Mouse (Mus musculus) small intestine, adult 2 months (tissue): ENCODE results near the gene Dbr1. TPM values are rescaled to one million over a fixed set of nuclear protein-coding genes. Genes with fewer than 3 reads are reported as not detected.

Experiments
- H3K27ac ChIP-seq: fragments of 200-500 bp; 2 replicates; pipeline ENCODE4 v1.5.1; 2012; ENCODE audit warnings: low read depth, low read length, control low read depth, inconsistent platforms; ENCODE audit not compliant: insufficient read depth
- H3K27me3 ChIP-seq: fragments of 200-500 bp; 2 replicates; pipeline ENCODE4 v1.6.1; 2012; ENCODE audit warnings: mild to moderate bottlenecking, moderate library complexity, low read length, inconsistent platforms; ENCODE audit not compliant: control insufficient read depth, insufficient read depth
- H3K36me3 ChIP-seq: fragments of 200-500 bp; 2 replicates; pipeline ENCODE4 v1.6.1; 2012; ENCODE audit warnings: mild to moderate bottlenecking, low read length, control low read depth, inconsistent platforms; ENCODE audit not compliant: control insufficient read depth, insufficient read depth
- H3K4me1 ChIP-seq: fragments of 200-500 bp; 2 replicates; pipeline ENCODE4 v1.6.1; 2012; ENCODE audit warnings: low read length, inconsistent platforms, mixed read lengths; ENCODE audit not compliant: control insufficient read depth, insufficient read depth, insufficient read length
- H3K4me3 ChIP-seq: fragments of 200-500 bp; 2 replicates; pipeline ENCODE4 v1.5.1; 2012; ENCODE audit warnings: low read depth, mild to moderate bottlenecking, control low read depth, inconsistent platforms, low read length, moderate library complexity
- CTCF ChIP-seq: fragments of 200-500 bp; IDR thresholded peaks from 2 replicates; pipeline ENCODE4 v1.5.1; 2012; ENCODE audit warnings: low read depth, mild to moderate bottlenecking, control low read depth, inconsistent platforms, low read length, moderate library complexity, mixed read lengths; ENCODE audit not compliant: insufficient replicate concordance, insufficient read length; ENCODE audit errors: extremely low read depth
- POLR2A ChIP-seq: fragments of 200-500 bp; IDR thresholded peaks from 2 replicates; pipeline ENCODE4 v1.6.1; 2012; ENCODE audit warnings: low read depth, mild to moderate bottlenecking, control low read depth, inconsistent platforms, low read length, moderate library complexity
- WGBS: fragments of 180-500 bp; shearing (Covaris S2); methylation state at CpG from one replicate; pipeline ENCODE4 v1.1.7; 2018; 5-methylcytosine and 5-hydroxymethylcytosine counted together
- polyA plus RNA-seq: library from polyadenylated mRNA; depleted of rRNA; stranded (reverse); fragments of >200 nt; gene quantifications from 2 replicates; pipeline ENCODE4 v1.2.3, GENCODE M21; 2012

Dbr1 gene
- polyA plus RNA-seq, 1 experiment, result 11.9 TPM

GRCm38 (mm10) chr9:99620196-99620595 lies 44.6 kb downstream of the Dbr1 start:
- Histone ChIP-seq H3K4me3 (no peak overlapping the region), H3K4me1 (no peaks in the 10 kb centered on the region), H3K27ac (no peak overlapping the region), H3K27me3 (no peaks in the 10 kb centered on the region), H3K36me3 (no peaks in the 10 kb centered on the region)
- 90% methylated on average over 11 of the region's 11 CpGs for WGBS
- no peak for TF ChIP-seq CTCF
- no peak for TF ChIP-seq POLR2A

DNA sequence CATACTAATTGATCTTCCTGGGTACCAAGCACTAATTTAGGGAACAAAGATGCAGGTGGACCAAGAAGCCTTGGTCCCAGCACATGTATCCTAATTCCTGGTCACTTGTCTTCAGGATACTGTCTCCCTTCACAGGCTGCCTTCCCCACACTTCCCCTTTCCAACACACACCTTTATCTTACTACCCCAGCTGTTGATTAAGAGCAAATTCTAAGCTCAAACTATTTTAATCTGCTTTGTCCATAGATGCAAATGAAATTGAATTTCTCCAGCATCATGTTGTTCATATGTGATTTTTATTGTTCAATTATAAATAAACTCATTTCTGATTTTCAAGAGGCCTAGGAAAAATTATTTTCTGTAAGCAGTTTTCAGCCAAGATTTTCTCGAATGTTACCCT lies 46.4 kb downstream of the Dbr1 start:
- Histone ChIP-seq H3K4me3 (no peak overlapping the region), H3K27ac (no peak overlapping the region), H3K27me3 (no peaks in the 10 kb centered on the region), H3K36me3 (no peaks in the 10 kb centered on the region), H3K4me1 (no peaks in the 10 kb centered on the region)
- WGBS, result 82% methylated on average over 1 of the region's 1 CpGs
- TF ChIP-seq CTCF, result no peak
- TF ChIP-seq POLR2A, result no peak

- Histone ChIP-seq H3K4me3 (no peak overlapping the region), H3K36me3 (no peaks in the 10 kb centered on the region), H3K4me1 (no peaks in the 10 kb centered on the region), H3K27ac (no peak overlapping the region), H3K27me3 (no peaks in the 10 kb centered on the region)
- WGBS, result 30% methylated on average over 2 of the region's 2 CpGs
- TF ChIP-seq CTCF (no peak), POLR2A (no peak)
These were observed 47.4 kb downstream of the Dbr1 start for GRCm38 (mm10) chr9:99622966-99623365.

- TF ChIP-seq CTCF (no peak), POLR2A (no peak)
- no peak overlapping the region for H3K27ac ChIP-seq
- 76% methylated on average over 6 of the region's 6 CpGs for WGBS
- H3K4me1 ChIP-seq, result no peaks in the 10 kb centered on the region
- H3K36me3 ChIP-seq, result no peaks in the 10 kb centered on the region
- no peaks in the 10 kb centered on the region for H3K27me3 ChIP-seq
- H3K4me3 ChIP-seq, result no peak overlapping the region
These were observed 48.5 kb downstream of the Dbr1 start for GRCm38 (mm10) chr9:99624117-99624516.

DNA sequence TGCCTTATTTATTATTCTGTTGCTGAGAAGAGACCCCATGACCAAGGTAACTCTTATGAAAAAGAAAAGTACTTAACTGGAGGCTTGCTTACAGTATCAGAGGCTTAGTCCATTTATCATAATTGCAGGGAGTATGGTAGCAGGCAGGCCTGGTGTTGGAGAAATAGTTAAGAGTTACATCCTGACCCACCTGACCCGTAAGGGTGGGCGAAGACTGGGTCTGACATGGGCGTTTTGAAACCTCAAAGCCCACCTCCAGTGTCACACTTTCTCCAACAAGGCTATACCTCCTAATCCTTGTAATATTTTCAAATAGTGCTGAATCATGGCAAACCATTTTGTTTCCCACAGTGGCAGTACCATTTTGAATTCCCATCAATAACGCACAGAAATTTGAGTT lies 53.0 kb downstream of the Dbr1 start:
- Histone ChIP-seq H3K4me1 (no peaks in the 10 kb centered on the region), H3K27ac (peak overlapping the region; percentile 55; the same call in 1 of the 2 replicates), H3K27me3 (no peaks in the 10 kb centered on the region), H3K4me3 (no peak overlapping the region), H3K36me3 (no peaks in the 10 kb centered on the region)
- TF ChIP-seq POLR2A, result no peak
- TF ChIP-seq CTCF, result no peak
- WGBS, result 81% methylated on average over 4 of the region's 4 CpGs

DNA sequence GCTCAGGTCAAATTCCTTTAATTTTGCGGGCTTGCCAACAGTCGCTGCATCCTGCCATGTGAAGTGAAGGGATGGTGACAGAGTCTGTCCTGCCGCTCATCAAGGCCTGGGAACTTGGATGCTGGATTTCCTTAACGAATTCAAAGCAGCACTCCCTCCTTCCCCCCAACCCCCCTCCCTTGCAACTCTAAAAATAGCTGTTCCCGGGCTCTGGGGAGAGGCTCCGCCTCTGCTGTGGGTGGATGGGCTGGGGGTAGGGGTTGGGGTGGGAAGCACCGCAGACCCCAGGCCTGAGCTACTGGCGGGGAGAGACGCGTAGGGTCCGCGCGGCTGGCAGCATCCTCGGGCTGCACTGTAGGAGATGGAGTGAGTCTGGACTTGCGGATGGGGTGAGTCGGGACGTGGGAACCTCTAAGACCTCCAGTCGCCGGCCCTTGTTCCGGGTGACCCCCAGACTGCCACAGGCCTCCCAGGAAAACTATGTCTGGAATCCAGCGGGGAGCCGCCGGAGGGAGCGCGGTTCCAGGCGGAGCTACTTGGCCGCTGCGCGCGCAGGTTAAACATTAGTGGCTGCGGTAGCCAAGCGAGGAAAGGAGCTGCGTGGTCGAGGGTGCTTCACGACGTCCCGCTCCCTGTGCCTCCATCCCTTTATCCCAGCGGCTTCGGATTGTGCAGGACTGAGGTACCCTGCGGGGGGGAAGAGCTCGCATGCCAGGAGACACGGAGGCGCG lies 53.8 kb downstream of the Dbr1 start, which contains the start of gene Dzip1l:
Dzip1l (plus strand) TSS at position 216 of the 731 bp plus-strand sequence.
- no peak for TF ChIP-seq POLR2A
- no peak for TF ChIP-seq CTCF
- Histone ChIP-seq H3K4me3 (peak within 1 kb of the TSS; percentile 59), H3K27me3 (no peaks in the 10 kb centered on the region), H3K36me3 (no peaks in the 10 kb centered on the region), H3K4me1 (no peaks in the 10 kb centered on the region), H3K27ac (peak within 1 kb of the TSS; percentile 55; the same call in 1 of the 2 replicates)
- 3% methylated on average over 44 of the region's 44 CpGs for WGBS

DNA sequence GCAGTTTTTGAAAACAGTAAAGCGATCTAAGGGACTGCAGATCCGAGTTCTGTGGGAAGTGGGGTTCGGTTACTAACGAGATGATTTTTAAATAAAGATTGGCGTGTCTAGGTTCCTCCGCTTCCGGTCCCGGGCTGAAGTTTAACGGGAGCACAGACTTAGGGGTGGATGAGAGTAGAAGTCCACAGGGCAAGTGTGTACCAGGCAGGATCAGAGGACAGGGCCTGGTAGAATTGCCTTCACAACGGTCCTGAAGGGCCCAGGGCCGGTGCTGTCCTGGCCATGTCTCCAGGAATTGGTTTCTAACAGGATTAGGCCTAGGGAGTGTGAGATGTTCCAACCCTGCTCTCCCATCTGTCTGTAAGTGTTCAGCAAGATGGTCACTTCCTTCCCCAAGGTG lies 54.5 kb downstream of the Dbr1 start:
- 19% methylated on average over 11 of the region's 11 CpGs for WGBS
- Histone ChIP-seq H3K4me1 (no peaks in the 10 kb centered on the region), H3K4me3 (peak overlapping the region; percentile 59), H3K27ac (0 out of 2 replicates have a peak overlapping the region, but pooled peaks have one; percentile 31), H3K36me3 (no peaks in the 10 kb centered on the region), H3K27me3 (no peaks in the 10 kb centered on the region)
- TF ChIP-seq CTCF (no peak), POLR2A (no peak)
